Mouse (Mus musculus): ENCODE results near the gene Uqcr11.

The Uqcr11 gene

GRCm38 (mm10) chr10:80376160-80376559 is 30.5 kb downstream of the Uqcr11 start:
- DNase-seq (ENCODE audit: low spot score) = peak; percentile 95

GRCm38 (mm10) chr10:80374063-80374462 is 32.6 kb downstream of the Uqcr11 start:
- peak; percentile 74 for DNase-seq (ENCODE audit: low spot score)

- DNase-seq (ENCODE audit: low spot score) = no peak
Measured at GRCm38 (mm10) chr10:80372706-80373105, 33.9 kb downstream of the Uqcr11 start.

GRCm38 (mm10) chr10:80371983-80372382 is 34.6 kb downstream of the Uqcr11 start:
- no peak for DNase-seq (ENCODE audit: low spot score)

GRCm38 (mm10) chr10:80371411-80371966 is 35.1 kb downstream of the Uqcr11 start:
- DNase-seq (ENCODE audit: low spot score) = peak; percentile 42

- no peak for DNase-seq (ENCODE audit: low spot score)
Measured at GRCm38 (mm10) chr10:80369995-80370747, 36.5 kb downstream of the Uqcr11 start.

GRCm38 (mm10) chr10:80368392-80368791 is 38.2 kb downstream of the Uqcr11 start:
- no peak for DNase-seq (ENCODE audit: low spot score)

- no peak for DNase-seq (ENCODE audit: low spot score)
Measured at GRCm38 (mm10) chr10:80367954-80368353, 38.7 kb downstream of the Uqcr11 start.

- no peak for DNase-seq (ENCODE audit: low spot score)
Measured at GRCm38 (mm10) chr10:80365736-80366135, 40.9 kb downstream of the Uqcr11 start.

GRCm38 (mm10) chr10:80363734-80364133 is 42.9 kb downstream of the Uqcr11 start:
- no peak for DNase-seq (ENCODE audit: low spot score)

- peak; percentile 47 for DNase-seq (ENCODE audit: low spot score)
Measured at GRCm38 (mm10) chr10:80357994-80358639, 48.5 kb downstream of the Uqcr11 start.

GRCm38 (mm10) chr10:80357336-80357735 is 49.3 kb downstream of the Uqcr11 start:
- DNase-seq (ENCODE audit: low spot score) = no peak

GRCm38 (mm10) chr10:80356737-80357136 is 49.9 kb downstream of the Uqcr11 start:
- no peak for DNase-seq (ENCODE audit: low spot score)

- no peak for DNase-seq (ENCODE audit: low spot score)
Measured at GRCm38 (mm10) chr10:80356001-80356682, 50.5 kb downstream of the Uqcr11 start, which contains the start of gene Plk5. TSS of gene Plk5 (plus strand) at chr10:80356459.

- no peak for DNase-seq (ENCODE audit: low spot score)
Measured at GRCm38 (mm10) chr10:80355431-80355830, 51.2 kb downstream of the Uqcr11 start.
